Mouse (Mus musculus) CH12.LX (cell line): ENCODE results near the gene Steap2.

Experiments used
- CTCF ChIP-seq, 2 experiments: IDR thresholded peaks in 1 of 2; conservative IDR thresholded peaks in 1 of 2; 2 replicates each; pipeline ENCODE4 v1.5.1; 2011 to 2012; ENCODE audit warnings: low read depth in 2 of 2, low read length in 2 of 2, improper control_type of control experiment in 1 of 2, inconsistent platforms in 1 of 2, mild to moderate bottlenecking in 1 of 2, moderate library complexity in 1 of 2
- JUND ChIP-seq: conservative IDR thresholded peaks from 2 replicates; pipeline ENCODE4 v1.6.1; 2011; ENCODE audit warnings: low read depth, low read length, improper control_type of control experiment
- UBTF ChIP-seq: IDR thresholded peaks from 2 replicates; pipeline ENCODE4 v1.6.1; 2012; ENCODE audit warnings: low read depth, mild to moderate bottlenecking, inconsistent platforms, low read length, improper control_type of control experiment, moderate library complexity
- USF1 ChIP-seq: IDR thresholded peaks from 2 replicates; pipeline ENCODE4 v1.6.1; 2014; ENCODE audit warnings: low read depth, mild to moderate bottlenecking, inconsistent platforms, low read length, improper control_type of control experiment
- ZNF384 ChIP-seq: IDR thresholded peaks from 2 replicates; pipeline ENCODE4 v1.6.1; 2012; ENCODE audit warnings: low read depth, low read length, improper control_type of control experiment, inconsistent platforms

DNA sequence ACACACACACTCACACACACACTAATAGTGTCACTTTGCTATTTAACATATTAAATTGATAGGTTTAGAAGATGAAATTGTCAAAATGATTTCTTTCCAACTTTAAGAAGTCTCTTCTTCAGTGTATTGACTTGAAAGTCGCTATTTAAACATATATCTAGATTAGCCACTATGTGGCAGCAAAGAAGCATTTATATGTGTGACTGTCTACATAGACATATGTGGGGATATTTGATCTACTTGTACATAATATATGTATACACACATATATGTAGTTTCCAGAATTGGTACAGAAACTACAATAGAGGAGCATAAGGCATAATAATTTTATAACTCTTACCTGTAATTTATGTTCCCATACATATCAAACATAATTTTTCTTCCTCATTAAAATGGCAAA lies 48.2 kb downstream of the Steap2 start:
- peak in 1 of 2 experiments; percentile 67; a peak in 2 of 4 replicates for TF ChIP-seq CTCF (conservative IDR thresholded peaks at IDR 0.05 in 1 of 2, IDR thresholded peaks at IDR 0.05 in 1 of 2; ENCODE audit: low read depth in 2 of 2, low read length in 2 of 2)
- no peak for TF ChIP-seq ZNF384
- no peak for TF ChIP-seq JUND
- TF ChIP-seq UBTF: no peak
- TF ChIP-seq USF1: no peak
